Mouse (Mus musculus) urinary bladder, postnatal 10 days (tissue): ENCODE measurements around the gene Zfp948.
"Not testable (repeated sequence)": the region's sequence is repeated elsewhere in the genome, so short reads cannot be mapped to it uniquely, and the experiment has no call there.

Source experiments
- DNase-seq: peaks from one replicate; pipeline ENCODE4 v3.0.0; 2022; ENCODE audit warnings: low spot score

The Zfp948 gene

DNA sequence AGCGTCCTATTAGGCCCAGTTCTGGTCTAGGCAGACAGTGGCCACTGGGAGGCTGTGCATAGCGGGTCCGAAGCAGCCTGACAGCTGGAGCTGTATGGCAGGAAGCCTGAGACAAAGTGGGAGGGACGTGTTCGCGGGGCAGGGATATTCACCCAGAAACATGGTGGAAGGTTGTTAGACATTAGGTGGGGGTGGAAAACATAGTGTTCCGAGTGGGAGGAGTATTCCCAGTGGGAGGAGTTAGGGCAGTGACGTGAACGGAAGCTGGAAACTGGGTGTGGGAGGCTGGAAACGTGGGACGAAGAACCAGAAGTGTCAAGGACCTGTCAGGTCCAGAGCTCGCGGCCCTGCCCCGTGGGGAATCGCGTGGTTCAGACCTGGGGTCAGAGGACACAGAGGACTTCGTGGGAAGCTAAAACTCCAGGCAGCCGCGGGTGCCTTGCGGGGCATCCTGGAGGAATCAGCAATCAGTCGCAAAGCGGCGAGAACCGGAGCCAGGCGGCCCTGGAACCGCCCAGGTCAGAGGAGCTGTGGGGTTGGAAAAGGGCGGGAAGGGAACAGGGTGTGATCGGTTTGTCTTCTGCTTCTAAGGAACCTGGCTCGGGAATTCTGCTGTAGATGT lies at the start of gene Zfp948:
TSS of gene Zfp948 (plus strand) at position 281 of the 622 bp plus-strand sequence.
- peak; percentile 26 for DNase-seq

DNA sequence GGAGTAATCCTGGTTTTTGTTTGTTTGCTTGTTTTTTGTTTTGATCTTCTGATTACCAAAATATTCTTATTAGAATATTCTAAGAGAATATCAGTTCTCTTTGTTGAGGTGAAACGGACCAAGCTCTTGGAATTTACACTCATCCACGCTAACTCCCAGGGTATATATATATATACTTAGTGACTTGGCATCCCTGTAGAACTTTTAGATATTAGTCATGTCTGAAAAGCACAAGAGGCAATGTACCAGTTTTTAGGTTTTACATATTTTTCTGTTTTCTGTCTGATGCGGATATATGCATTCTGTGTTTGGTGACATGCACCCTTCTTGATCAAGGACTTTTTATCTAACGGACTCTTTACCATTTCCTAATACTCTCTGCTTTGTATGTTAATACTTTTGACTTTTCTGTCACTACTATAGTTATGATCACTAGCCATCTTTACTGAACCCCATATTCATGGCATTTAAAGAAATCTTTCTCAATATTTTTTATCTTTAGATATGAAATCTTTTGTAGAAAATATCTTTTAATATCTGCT lies 49.6 kb upstream of the Zfp948 start:
- DNase-seq = no peak

DNA sequence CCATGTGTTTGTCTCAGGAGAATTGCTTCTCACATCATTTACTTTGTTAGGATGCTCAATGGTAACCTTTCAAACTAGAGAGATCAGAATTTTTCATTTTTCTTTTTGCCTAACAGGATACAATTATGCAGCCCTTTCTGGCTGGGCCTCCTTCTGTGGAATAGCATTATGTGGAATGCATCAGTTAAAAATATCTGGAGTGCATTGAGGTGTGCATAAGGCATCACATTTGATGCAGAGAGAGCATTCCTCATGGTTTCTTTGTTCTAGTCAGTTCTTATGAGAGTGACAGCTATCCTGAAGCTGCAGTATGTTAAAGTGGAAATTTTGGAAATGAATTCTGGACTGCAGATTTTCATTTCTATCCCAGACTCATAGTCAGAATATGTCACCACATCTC lies 40.5 kb upstream of the Zfp948 start:
- no peak for DNase-seq

DNA sequence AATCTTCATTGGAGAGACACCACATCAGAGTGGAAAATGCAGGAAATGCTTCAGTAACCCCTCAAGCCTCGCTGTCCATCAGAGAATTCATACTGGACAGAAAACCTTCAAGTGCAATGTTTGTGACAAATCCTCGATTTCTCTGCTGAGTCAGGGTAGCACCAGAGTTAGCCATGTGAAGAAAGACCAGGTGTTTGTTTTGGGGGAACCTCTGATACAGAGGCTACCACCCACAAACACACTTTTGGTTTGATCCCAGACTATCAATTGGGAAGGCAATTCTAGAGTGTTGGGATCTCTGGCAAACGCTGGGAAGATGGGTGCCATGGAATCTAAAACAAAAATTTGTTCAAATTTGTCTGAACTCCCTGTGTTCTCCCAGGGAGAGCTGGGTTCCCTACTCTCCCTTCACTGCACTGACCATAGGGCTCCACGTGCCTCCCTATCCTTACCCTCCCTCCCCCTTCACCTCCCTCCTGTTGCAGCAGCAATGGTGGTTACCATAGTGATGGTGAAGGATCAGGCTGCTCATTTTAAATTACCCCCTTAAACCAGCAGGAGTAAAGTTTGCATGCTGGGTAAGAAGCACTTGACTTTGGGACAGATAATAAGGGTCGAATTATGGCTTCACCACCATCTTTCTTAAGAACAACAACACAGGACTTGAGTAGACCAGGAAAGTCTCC lies 36.0 kb upstream of the Zfp948 start:
- no peak for DNase-seq

DNA sequence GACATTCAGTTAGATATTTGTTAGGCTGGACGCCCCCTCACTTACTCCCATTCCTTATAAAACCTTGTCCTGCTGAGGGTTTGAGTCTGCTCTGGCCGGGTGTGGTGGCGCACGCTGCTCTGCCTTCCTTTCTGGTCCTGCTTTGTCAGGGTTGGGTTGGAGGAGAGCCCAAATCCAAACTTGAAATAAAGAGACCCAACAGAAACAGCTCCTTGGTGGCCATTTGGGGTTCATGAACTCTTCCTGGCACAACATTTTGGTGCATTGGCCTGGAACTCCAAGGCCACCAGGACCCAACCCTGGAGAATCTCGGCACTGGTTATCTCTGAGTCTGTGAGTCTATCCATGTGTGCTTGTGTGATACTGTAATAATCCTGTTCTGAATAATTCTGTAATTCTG lies 35.2 kb upstream of the Zfp948 start:
- no peak for DNase-seq

DNA sequence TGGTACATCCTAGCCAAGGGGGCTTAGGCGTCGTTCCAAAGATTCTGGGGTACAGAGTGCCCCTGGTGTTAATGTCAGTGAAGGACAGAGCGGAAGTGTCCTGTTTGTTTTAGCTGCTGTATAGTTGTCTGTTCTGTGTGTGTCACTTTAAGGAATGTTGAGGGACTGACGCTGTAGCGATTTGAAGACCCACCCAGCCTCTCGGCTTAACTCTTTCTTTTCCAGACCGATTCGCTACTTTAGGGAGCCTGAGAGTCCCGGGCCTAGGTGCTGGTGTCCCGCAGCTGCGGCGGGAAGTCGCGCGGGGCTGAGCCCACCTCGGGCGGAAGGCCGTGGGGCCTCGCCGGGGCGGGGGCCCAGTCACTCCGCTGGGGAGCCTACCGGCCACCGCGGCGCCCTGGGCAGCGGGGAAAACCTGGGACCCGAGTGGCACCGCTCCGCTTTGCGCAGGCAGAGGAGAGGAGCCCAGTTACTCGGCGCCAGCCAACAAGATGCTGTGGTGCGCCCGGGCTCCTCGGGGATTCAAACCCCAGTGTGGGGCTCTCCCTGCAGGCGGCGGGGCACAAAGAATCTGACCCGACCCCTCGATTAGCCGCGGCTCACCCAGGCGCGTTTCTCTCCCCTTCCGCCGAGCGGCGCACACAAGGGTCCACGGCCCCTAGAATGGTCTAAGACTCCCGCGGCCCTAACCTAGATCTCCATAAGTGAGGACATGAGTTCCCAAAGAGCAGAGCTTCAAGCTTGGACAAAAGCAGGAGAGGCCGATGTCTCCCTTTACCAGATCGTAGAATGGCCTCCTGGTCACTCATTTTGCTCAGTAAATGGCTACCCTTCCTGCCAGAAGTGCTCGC lies 34.5 kb upstream of the Zfp948 start:
- no peak for DNase-seq

DNA sequence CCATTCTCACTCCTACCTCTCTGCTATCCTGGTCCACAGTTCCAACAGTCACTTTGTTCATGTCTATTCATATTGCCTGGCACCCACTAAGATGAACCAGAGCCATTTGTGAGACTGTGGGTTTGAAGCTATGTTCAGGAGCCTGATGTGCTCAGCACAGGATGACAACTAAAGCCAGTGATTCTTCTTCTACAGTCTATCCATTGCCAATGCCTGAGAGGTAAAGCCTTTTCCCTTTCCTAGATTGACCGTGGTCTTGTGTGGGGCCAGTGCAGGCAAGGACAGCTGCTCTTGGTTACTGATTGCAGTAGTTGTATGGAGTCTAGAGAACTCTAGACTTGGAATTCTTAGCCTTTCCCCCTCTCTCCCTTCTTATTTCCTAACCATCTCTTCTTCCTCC lies 32.8 kb upstream of the Zfp948 start:
- DNase-seq = no peak

DNA sequence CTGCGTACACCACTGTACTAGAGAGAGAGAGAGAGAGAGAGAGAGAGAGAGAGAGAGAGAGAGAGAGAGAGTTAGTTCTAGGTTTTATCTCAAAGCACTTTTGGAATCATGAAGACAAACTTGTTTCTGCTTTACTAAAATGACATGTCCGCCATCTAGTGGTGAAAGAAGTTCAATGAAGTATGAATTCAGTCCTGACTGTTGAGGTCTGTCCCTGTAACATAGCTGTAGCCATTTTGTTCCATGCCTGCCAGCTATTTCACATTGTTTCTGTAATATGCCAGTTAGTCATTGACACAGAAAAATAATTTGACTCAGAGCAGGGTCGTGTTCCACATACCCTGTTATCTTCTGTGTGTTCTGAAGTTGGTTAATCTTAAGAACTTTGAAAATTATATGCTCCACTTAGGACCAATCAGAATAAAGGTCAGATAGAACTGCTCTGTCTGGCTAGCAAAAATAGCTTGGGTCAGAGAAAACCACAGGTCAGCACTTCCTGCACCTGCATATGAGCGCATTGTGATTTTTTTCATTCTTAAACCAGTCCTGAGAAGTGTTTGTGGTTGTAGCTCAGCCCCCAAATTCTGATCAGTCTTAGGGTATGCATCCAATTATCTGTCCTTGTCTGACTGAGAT lies 32.2 kb upstream of the Zfp948 start:
- DNase-seq = no peak

DNA sequence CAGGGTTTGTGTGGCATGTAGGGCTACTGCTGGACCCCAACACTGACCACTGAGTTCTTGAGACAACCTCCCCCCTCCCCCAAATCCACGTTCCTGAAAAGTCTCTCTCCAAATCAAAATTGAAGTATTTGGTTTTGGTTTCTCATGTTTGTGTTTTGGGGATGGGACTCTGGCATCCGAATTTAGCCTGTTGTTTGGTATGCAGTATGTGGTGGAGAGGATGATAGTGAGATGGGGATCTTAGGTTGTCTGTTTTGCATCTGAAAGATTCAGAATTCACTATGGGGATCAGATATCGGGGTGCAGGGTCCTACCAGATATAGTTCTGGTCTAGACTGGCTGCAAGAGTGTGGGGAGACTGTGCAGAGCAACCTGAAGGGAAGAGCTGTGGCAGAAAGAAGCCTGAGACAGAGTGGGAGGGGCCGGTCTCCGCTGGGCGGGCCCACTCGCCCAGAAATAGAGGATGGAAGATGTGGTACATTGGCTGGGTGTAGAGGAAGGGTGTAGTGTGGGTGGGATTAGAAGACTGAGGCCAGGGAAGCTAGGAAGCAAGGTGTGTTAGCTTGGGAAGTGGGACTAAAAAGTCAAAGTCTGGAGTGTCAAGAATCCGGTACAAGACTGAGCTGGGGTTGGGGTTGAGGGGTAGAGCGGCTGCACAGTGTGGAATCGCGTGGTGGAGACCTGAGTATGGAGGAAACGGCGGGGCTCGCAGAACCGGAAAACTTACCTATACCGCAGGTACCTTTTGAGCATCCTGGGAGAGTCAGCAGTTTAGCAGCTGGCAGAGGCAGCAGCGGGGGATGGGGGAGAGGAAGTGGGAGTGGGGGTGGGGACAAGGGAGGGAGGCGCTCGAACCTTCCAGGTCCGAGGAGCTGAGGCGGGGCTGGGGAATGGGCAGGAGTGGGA lies 31.5 kb upstream of the Zfp948 start, which contains the start of gene Zfp52:
TSS of gene Zfp52 (plus strand) at position 444 of the 906 bp plus-strand sequence.
- no peak for DNase-seq

DNA sequence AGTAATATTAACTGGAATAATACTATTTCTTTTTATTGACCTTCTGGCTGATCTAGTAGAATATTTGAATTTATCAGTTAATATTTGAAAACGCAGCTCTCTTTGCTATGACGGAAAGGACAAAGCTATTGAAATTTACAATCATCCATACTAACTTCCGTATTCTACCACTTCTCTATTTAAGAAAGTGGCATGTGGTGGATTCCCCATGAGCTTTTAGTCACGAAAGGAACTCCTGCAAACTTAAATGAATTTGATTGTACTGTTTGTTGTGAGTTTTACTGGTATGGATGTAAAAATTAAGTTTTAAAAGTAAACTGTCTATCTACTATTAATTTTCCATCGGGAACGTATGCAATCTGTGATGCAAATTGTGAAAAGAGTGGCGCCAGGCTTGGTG lies 30.7 kb upstream of the Zfp948 start:
- DNase-seq = no peak

DNA sequence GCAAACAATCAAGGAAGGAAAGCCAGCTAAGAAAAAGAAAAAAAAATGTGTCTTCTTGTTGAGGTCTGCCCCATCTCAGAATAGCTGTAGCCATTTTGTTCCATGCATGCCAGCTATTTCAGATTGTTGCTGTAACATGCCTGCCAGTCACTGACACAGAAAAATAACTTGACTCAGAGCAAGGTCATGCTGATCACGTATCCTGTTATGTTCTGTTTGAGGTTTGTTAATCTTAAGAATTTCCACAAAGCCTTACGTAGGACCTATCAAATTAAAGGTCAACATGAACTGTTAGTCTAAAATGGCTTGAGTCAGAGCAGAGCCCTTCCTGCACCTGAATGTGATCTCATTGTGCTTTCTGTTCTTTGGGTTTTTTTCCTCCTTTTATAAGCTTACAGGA lies 30.1 kb upstream of the Zfp948 start:
- no peak for DNase-seq

DNA sequence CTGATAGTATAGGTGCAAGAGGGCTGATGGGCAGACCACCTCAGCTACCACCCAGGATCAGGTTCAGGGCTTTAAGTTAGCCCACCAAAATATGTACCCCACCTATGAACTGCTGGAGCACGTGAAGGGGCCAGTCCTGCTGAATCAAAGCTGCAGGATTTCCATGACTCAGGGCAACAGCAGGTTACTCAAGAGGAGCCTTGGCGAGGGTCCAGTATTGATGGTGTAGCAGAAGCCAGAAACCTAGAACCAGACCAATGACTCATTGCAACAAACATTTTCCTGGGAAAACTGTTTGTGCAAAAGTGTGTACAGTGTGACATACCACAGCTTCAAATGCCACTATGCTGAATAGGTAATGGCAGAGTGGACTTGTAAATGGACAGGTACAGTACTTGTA lies 9.0 kb upstream of the Zfp948 start:
- no peak for DNase-seq

DNA sequence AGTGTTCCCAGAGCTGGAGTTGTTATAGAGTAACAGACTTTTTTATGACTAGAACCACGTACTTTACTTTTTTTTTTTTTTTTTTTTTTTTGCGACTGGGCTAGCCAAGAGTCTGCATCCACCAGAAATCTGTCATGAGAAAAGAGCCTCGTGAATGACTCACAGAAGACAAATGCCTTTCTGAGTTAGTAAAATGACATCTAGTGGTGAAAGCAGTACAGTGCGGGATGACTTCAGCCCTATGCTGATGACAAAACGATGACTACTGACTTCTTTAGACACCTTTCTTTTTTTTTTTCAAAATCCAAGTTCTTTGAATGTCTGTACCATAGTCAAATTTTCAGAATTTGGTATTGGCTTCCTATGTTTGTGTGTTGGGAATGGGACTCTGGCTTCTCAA lies 588 bp upstream of the Zfp948 start:
- DNase-seq = no peak

DNA sequence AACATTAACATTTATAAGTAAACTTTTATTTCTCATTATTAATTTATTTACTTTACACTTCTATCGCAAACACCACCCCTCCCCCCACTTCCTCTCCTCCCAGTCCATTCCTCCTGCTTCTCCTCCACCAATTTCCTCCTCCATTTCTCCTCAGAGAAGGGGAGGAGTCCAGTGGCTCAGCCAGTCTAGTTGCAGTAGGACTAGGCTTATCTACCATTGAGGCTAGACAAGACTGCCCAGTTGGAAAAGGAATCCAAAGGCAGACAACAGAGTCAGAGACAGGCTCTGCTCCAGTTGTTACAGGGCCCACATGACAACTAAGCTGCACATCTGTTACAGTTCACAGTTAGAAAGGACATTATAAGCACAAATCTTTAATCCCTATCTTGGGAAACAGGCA lies 888 bp downstream of the Zfp948 start:
- no peak for DNase-seq

DNA sequence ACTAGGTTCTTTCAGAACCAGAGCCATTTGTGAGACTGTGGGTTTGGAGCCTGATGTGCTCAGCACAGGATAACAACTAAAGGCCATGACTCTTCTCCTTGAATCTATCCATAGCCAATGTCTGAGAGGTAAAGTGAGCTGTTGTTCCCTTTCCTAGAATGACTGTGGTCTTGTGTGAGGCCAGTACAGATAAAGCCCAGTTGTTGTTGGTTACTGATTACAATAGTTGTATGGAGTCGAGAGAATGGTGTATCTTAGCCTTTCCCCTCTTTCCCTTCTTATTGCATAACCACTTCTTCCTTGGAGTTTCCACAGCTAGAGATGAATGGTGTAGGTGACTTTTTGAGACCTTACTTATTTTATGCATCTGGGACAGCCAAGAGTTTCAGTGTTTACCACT lies 12.3 kb downstream of the Zfp948 start:
- DNase-seq = no peak

DNA sequence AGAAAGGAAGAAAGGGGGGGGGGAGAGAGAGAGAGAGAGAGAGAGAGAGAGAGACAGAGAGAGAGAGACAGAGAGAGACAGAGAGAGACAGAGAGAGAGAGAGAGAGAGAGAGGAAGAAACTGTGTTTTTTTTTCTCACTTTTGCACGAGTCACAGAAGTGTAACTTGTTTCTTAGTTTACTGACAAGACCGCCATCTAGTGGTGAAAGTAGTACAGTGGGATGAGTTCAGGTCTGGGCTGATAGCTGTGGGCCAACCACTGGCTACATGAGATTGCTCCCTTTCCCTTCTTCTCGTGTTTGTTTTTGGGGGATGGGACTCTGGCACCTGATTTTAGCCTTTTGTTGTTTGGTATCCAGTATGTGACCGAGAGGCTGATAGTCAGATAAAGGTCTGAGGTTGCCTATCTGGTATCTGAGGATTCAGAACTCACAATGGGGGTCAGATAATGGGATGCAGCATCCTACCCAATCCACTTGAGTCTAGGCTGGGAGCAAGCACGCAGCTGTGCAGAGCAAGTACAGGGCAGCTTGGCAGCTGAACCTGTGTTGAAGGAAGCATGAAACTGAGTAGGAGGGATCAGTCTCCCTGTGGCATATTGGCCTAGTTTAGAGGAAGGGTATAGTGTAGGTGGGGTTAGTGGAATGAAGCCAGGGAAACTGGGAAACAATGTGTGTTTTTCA lies 12.8 kb downstream of the Zfp948 start:
- no peak for DNase-seq

DNA sequence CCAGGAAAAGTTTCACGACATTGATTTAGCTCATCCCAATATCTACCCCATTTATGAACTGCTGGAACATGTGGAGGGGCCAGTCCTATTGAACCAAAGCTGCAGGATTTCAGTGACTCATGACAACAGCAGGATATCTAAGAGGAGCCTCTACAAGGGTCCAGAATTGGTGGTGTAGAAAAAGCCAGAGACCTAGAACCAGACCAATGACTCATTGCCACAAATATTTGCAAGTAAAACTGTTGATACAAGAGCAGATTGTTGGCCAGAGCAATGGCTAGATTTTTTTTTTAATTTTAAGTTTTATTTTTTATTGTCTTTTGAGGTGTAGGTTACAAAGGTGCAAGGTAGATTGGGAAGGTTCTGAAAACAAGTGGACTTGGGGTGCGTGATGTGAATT lies 18.7 kb downstream of the Zfp948 start:
- DNase-seq = no peak

DNA sequence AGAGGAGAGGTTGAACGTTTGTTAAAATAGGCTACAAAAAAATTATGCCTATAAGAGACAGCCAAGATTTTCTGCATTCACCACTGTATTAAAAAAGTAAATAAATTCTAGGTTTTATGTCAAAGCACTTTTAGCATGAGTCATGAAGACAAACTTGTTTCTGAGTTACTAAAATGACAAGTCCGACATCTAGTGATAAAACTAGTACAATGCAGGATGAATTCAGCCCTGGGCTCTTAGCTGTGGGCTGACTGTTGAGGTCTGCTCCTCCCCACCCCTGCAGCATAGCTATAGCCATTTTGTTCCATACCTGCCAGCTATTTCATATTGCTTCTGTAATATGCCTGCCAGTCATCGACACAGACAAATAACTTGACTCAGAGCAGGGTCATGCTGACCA lies 49.5 kb downstream of the Zfp948 start:
- no peak for DNase-seq

DNA sequence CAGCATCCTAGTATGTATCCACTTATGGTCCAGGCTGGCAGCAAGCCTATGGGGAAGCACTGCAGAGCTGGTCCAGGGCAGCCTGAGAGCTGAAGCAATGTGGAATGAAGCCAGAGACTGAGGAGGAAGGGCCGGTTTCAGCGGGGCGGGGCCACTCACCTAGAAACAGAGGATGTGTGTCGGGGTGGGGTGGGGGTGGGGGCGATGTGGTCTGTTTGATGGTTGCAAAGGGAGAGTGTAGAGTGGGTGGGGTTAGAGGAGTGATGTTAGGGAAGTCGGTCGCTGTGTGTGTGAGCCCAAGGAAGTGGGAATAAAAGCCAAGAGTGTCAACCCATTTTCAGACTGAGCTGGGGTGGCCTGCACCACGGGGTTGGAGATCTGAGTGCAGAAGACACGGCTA lies 50.5 kb downstream of the Zfp948 start:
- no peak for DNase-seq

DNA sequence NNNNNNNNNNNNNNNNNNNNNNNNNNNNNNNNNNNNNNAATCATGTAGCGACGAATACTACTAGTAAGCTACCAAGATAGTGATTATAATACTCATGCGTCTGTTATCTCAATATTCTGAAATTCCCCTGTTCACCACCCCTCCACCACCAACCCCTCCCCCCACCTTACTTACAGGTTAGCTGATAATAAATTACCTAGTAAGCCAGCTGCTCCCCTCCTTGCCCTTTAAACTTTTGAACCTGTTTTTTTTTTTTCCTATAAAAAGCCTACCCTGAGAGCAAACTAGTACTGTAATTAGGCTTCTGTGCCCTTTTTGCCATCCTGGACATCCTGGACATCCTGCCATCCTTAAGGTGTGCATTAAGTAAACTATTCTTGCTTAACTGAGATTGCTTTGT lies 56.8 kb downstream of the Zfp948 start:
- no peak for DNase-seq

DNA sequence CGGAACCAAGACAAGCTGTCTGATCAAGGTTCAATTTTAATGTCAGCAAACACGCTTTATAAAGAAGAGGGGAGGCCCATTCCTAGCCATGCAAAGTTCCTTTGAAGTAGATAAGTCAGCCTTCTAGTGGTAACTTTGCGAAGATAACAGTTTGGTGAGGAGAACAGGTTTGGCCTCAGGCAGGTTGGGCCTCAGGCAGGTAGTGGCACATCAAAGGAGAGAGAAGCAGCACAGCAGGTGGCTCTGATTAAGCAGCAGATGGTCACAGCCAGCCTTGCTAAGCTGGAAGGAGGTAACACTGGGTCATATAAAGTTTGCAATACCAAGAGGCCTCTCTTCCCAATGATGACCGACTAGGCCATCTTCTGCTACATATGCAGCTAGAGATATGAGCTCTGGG lies 69.0 kb downstream of the Zfp948 start:
- DNase-seq = not testable (repeated sequence)
